Comparison of ENCODE assay signal across 8 mouse cellular contexts in genomic region chr11:53706934-53707717, GRCm38 (mm10). TPM values are rescaled to one million over a fixed set of nuclear protein-coding genes. Genes with fewer than 3 reads are reported as not detected.
A peak's percentile ranks its signal among the peaks of the same experiment; 100 is the strongest.
DNase-seq lines count a peak whose midpoint lies in the region; ATAC-seq lines count a peak whose summit lies in the region.

Rad50 (minus strand) TSS chr11:53707319.

- peak within 1 kb of the TSS; percentile 79 for H3K4me3 ChIP-seq in forebrain, embryonic 14.5 days (ENCODE audit: low read depth, low read length)
- H3K4me3 ChIP-seq in neural tube, embryonic 15.5 days (replicated peaks), result peak within 1 kb of the TSS; percentile 90

- H3K4me2 ChIP-seq in forebrain, embryonic 14.5 days (ENCODE audit: low read length), result peak within 1 kb of the TSS; percentile 88
- peak within 1 kb of the TSS; percentile 88 for H3K4me2 ChIP-seq in neural tube, embryonic 15.5 days

- peak; percentile 97 for ATAC-seq in forebrain, embryonic 14.5 days
- peak; percentile 98 for ATAC-seq in neural tube, embryonic 15.5 days (ENCODE audit: low FRiP score)

- DNase-seq in ES-CJ7 (ENCODE audit: low read depth, low spot score), result peak; percentile 96
- peak; percentile 76 for DNase-seq in cerebellum, adult 11 months
- peak; percentile 91 for DNase-seq in forebrain, embryonic 14.5 days (ENCODE audit: low spot score)
- peak; percentile 88 to 90 for DNase-seq in heart, postnatal 14 days
- DNase-seq in layer of hippocampus, adult 11-12 months (ENCODE audit: low spot score), result peak; percentile 92
- DNase-seq in lung, adult 18-20 months, result peak; percentile 92 to 94
- peak; percentile 95 for DNase-seq in testis, postnatal 14 days (ENCODE audit: low spot score)

- H3K4me1 ChIP-seq in forebrain, embryonic 14.5 days (ENCODE audit: control insufficient read depth, insufficient read depth, low read length), result no peaks in the 10 kb centered on the region
- peaks cover 6% of the 10 kb centered on the region for H3K4me1 ChIP-seq in neural tube, embryonic 15.5 days

- no peaks in the 10 kb centered on the region for H3K27me3 ChIP-seq in forebrain, embryonic 14.5 days (replicated peaks; ENCODE audit: control insufficient read depth, insufficient read depth, low read length)
- H3K27me3 ChIP-seq in neural tube, embryonic 15.5 days (replicated peaks), result no peaks in the 10 kb centered on the region

- H3K27ac ChIP-seq in forebrain, embryonic 14.5 days (ENCODE audit: low read depth, low read length), result 0 out of 2 replicates have a peak within 1 kb of the TSS, but pooled peaks have one; percentile 39
- H3K27ac ChIP-seq in neural tube, embryonic 15.5 days (replicated peaks), result peak within 1 kb of the TSS; percentile 77

- 4% methylated on average over 55 of the region's 55 CpGs for WGBS in forebrain, embryonic 14.5 days
- WGBS in neural tube, embryonic 15.5 days, result 4% methylated on average over 55 of the region's 55 CpGs

- intact Hi-C loops in heart, postnatal 14 days (cut with DNase I), result no loop called here

- peak within 1 kb of the TSS; percentile 79 for H3K9ac ChIP-seq in forebrain, embryonic 14.5 days (ENCODE audit: low read length)
- H3K9ac ChIP-seq in neural tube, embryonic 15.5 days (replicated peaks), result peak within 1 kb of the TSS; percentile 66

- no peaks in the 10 kb centered on the region for H3K36me3 ChIP-seq in forebrain, embryonic 14.5 days (ENCODE audit: control insufficient read depth, insufficient read depth, low read length)
- H3K36me3 ChIP-seq in neural tube, embryonic 15.5 days, result no peaks in the 10 kb centered on the region

- H3K9me3 ChIP-seq in forebrain, embryonic 14.5 days (replicated peaks; ENCODE audit: control insufficient read depth, low read length), result no peaks in the 10 kb centered on the region
- no peaks in the 10 kb centered on the region for H3K9me3 ChIP-seq in neural tube, embryonic 15.5 days (replicated peaks)

RNA-seq across cellular contexts. Expression of gene Rad50, which starts in this region (rescaled TPM):
- polyA plus RNA-seq in forebrain, embryonic 14.5 days (2014; fragmentation: Nextera tagmentation; extraction: Ambion mirVana), result 10.6 and 11.0 TPM in 2 replicates
- 1 to 10 TPM; 8.2 to 9.4 TPM for total RNA-seq in heart, postnatal 14 days (2021)
- polyA plus RNA-seq in neural tube, embryonic 15.5 days (2015; fragmentation: Nextera tagmentation; extraction: Ambion mirVana), result 12.1 and 19.1 TPM in 2 replicates

Comparison
In these comparisons a context has a peak if more than half of its experiments do, and no peak if none do; other contexts are left out.
1. Peak in every context shown above with its lines: DNase-seq, ATAC-seq, H3K4me3 ChIP-seq and H3K27ac ChIP-seq.